Mouse (Mus musculus): ENCODE results near the gene Gm37240.

The Gm37240 gene

DNA sequence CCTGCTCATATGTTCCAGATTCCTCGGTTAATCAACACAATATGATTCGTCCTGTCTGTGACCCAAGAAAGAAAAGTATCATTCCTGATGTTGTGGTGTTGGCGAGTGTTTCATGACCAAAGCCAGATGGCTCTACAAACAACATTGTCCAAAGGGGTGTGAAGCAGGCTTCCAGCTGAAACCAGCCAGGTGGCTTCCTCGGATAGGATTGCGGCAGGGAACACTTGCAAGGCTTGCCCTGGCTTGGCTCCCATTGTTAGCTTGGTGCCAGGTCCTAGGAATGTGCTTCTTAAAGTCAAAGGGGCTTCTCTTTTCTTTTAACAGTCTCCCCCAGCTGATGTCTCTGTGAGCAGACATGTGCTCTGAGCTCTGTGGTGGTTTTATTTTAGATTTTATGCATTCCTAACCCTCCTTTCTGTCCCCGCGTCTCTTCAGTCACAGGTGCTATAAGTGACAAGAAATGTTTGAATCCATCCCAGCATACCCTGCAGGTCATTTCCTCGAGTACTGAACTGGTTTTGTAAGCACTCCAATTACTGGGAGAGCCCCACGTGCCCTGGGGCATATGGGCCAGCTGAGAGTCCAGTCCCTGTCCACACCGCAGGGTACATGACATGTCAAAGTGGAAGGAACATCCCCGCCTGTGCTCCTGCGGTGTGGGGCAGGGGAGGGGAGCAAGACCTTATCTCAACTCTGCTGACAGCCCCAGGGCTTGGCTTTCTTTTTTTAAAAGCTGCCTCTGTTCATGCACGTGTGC is 509.2 kb downstream of the Gm37240 start:
- DNase-seq, result peak; percentile 33

DNA sequence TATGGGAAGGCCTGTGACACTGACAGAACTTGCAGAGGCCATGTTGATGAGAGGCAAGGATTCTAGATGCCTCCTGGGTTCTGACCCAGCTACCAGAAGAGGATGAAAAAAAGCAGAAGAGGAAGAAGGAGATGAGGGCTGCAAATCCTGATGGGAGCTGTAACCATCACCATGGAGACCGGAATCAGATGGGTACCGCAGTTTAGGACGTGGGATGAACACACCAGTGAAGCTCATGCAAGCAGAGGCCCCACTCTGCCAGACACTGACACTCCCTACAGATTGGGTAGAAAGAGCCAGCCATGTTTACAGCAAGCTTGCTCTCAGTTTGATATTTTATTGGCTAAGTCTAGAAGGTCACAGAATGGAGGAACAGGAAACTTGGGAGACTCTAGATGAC is 509.8 kb downstream of the Gm37240 start:
- DNase-seq, result peak; percentile 47

DNA sequence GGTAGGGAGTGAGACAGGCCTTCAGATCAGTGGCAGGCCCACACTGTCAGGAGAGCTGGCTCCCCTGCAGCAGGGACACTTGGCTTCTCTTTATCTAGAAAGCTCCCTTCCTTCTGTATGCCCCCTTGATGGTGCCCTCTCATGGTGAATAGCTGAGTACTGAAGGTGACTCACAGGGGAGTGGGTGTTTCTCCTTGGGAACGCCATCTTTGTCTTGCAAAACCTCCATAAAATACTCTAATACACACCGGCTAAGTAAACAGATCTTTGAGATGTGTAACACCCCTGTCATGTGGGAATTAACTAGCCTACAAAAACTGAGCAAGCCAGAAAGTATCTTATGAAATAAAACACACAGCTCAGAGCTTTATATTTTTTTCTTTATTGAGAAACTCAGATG is 510.8 kb downstream of the Gm37240 start:
- DNase-seq, result no peak

DNA sequence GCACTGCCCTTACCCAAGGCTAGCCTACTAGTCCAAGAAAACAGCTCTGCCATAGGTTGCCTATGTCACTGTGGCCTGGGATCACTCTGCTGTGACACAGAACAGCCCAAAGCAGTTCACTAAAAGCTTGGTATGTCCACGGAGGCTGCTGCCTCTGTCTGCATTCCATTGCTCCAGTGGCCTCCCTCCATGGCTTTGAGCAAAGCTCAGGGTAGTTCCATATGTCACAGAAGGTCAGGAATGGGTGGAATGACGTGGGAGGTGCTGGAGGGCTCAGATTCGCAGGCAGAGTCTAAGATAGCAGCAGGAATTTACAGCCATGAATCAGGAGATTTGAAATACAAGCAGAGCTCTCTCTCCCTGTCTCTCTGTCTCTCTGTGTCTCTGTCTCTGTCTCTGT is 514.3 kb downstream of the Gm37240 start:
- DNase-seq, result no peak

DNA sequence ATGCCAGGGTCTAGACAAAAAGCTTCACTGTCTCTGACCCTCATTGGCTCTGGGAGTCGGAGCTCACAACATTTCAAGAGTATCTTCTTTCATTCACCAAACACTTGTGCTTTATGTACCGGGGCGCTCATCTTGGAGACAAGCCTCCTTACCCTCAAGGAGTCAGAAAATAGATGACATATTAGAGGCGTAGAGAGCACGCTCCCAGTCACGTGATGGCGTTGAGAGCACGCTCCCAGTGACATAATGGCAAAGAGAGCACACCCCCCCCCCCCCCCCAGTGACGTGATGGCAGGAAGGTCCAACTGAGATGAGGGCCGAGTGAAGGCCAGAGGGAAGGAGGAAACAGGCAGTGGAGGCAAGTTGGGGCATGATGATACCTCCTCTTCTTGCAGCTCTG is 517.5 kb downstream of the Gm37240 start:
- no peak for DNase-seq

DNA sequence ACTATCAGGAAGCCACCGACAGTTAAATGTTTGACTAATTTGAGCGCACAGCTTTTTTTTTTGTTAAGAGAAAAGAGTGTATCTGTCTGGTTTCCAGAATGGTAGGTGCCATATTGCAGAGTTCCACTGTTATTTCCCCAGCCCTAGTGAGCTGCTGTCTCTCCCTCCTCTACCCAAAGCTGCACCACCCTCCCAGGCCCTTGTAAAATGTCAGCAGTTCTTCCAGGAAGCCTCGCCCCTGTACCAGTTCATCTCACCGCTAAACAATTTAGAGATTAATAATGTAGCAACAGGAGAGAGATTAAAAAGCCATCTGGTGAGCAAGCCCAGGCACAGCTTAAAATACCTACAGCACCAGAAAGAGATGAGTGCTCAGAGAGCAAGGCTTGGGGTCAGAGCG is 518.2 kb downstream of the Gm37240 start:
- peak; percentile 49 for DNase-seq

DNA sequence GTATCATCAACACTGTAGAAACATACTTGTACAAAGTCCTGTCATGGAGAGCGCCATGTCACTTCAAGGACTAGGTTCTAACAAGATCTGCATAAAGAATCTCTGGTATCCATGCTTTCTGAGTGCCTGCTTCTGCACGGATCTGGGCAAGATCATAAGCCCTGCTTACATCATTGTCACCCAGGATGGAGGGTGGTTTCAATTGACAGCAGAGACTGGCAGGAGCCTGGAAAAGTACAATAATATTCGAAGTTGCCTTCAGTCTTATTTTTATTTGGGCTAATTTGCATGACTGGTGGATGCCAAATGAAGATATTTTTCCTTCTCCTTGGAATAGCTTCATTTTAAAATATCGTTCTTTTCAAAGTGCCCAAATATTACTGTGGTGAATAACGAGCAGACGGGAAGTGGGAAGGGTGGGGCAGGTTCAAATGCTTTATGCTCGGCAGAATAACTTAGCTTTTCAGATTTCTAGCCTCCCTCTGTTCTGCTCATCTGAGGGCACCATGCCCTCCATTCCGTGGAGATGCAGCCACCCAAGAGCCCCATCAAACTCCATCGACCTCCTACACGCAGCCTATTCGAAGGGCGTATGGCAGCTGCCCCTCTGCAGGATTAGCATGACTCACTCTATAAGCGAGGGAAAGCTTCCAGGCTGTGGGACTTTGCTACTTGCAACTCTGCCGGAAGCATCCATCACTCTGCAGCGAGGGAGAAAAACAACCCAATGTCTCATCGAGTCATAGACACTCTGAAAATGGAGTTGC is 518.8 kb downstream of the Gm37240 start:
- peak; percentile 80 for DNase-seq

DNA sequence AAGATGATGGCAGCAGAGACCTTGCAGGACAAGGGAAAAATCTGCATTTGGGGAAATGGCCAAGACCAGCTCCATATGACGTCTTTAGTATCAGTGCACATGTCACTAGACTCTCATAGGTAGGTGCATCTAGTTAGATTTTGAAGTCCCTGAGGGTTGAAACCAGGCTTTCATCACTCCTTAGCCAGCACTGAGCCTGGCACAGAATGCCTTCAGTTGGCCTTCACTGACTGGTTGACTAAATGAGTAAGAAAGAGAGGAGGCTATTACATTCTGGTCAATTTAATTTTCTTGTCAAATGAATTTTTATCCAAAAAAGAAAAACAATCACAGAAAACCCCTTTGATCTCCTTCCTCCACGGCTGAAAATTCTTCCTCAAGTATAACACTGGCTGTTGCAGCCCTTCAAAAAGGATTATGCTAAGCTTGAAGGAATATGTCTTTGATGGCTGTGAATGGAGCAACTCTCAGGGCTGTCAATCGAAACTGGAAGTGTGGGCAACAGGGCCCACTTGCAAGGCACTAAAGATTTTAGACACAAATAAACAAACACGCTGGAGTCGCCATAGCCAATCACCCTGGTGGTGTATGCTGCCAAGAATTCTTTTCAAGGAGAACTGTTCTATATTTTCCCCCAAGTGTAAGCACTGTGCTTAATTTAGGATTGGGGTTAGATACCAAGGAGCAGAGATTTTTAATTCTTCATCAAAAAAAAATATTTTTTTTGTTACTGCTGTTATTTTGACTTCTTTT is 522.6 kb downstream of the Gm37240 start:
- DNase-seq, result no peak

DNA sequence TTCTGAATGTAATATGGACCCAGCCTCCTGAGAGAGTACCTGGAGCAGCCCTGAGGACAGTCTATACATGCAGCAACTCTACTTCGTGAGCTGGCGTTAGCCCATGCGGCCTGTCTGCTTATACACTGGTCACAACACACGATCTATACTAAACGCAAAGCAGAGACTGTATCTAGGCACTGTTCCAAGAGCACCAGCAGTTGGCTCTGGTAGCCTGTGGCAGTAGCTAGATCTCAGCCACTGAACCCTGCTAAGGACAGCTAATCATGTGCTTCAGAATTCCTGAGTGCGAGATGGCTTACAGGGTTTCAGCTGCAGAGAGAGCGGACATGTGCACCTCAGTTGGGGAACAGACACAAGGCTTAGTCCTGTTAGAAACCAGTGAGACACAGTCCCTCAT is 524.4 kb downstream of the Gm37240 start:
- no peak for DNase-seq

DNA sequence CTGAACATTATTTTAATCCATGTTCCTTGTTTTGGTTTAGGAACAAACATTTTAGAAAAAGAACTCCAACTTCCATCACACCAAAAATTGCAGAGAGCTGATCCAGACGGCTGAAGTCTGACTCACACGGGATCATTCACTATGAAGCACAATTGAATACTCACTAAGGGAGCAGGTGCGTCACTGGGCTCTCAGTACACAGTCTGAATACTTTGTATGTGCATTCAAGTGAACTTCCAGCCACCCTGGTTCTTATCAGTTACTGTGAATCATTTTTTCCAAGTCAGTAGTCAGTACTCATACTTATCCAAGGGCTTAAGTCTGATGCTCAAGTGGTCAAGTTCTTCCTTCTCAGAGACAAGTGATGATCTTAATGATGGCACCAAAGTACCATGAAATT is 530.9 kb downstream of the Gm37240 start:
- no peak for DNase-seq

DNA sequence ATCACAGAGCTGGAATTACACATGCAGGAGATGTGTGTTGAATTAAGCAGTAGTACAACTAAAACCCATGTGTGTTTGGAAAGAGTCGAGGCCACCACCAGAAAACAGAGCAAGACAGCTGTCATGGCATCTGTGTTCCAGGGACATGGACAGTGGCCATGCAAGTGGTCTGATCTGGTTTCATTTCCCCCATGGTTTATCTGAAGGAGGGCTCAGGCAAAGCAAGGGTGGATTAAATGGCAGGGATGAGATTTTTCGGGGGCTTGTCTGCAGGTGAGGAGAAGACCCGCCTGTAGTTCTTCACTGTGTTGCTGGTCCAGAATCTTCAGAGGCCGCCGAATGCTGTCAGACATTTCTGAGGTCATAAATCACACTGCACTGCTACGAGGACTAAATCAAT is 539.3 kb downstream of the Gm37240 start:
- DNase-seq, result no peak

DNA sequence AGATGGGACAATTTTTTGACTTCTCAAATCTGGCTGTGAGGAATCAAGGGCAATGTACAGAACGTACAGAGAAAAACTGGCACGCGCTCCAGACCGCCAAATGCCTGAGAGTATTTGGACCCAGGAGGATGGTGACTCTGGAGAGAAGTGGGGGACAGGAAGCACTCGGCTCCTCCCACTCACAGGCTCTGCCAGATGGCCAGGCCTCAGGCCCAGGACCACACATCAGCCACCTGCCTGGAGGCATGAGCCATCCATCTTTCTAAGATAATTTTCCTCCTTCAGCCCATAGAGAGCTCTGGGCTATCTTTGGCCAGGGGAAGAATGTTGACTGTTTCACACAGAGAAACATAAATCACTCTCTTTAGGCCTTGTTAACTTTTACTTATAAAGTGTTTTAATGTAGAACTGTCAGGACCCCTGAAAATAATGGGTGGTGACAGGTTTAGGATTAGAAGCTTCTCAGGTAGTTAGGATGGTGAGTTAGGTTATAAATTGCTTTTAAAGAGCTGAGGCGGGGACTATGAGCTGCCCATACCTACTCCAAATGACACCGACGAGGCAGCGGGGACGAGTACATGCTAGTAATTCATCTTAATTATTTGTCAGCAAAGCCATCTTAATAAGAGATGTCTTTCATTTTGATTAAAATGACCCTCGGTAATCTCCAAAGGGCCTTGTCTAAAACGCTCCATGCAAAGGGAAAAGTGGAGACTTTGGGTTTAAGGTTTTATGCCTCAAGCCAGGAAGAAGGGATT is 546.0 kb downstream of the Gm37240 start:
- peak; percentile 41 for DNase-seq

DNA sequence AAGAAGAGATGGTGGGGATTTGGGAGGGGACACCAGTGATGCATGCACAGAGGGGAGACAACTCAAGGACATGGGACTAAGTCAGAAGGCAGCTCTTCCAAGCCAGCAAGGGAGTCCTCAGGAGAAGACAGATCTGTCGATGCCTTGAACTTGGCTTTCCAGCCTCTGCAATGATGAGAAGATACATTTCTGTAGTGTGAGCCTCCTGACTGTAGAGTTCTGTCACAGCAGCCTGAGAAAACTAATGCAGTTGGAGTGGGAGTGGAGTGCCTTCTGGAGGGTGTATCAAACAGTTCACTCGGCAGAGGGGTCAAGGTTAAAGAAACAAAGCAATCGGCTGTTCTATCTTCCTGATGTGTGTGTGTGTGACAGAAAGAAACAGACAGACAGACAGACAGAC is 546.8 kb downstream of the Gm37240 start:
- no peak for DNase-seq

DNA sequence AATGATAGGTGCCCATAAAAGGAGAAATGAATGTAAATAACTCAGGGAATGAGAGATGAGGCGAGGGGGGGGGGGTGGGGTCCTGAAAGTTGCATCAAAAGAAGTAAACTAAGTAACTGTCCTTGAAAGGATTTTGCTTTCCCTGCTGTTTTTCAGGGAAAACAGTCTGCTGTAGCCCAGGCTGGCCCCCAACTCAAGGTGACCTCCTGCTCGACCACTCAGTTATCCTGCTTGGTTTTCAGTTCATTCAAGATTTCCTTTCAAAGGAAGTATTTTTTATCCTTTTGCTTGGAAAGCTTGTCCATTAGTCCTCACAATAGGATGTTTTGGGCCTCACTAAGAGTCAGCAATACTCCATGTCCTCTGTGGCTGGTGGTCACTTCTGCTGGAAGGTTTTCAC is 547.4 kb downstream of the Gm37240 start:
- no peak for DNase-seq

DNA sequence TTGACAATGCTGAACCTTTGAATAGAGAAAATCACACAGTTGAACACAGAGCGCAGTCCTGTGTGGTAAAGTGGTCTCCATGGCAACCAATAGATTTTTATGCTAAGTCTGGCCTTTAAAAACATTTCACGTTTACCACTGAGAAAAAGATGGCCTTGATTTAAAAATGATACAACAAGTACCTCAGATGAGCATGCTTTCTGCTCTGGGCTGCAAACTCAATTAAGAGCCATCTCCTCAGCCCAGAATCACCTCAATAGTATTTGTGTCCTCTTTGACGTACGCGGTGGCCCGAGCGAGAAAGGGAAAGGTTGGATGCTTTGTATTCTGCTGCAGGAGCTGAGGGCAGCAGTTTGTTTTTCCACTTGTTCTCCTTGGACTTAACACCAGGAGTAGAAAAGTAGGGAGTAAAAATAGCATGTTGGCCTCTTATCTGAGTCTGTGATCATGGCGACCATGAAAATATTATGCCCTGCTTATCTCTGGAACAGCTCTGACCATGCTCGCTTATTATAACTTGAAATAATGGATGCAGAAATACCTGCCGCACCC is 548.0 kb downstream of the Gm37240 start:
- DNase-seq, result peak; percentile 33

DNA sequence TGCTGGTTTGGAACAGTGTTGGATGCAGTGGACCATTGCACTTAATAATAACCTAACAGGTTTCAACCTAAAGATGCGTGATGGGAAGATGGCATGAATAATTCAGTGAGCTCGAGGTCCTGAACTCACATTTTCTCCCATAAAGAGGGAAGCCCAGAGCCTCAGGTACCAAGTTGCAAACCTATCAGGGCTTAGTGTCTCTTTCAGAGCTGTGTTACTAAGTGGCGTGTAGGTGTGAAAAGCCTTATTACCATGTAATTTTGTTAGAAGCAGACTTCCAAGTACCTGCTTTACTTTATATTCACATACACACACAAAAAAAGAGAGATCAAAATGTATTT is 548.6 kb downstream of the Gm37240 start:
- no peak for DNase-seq

DNA sequence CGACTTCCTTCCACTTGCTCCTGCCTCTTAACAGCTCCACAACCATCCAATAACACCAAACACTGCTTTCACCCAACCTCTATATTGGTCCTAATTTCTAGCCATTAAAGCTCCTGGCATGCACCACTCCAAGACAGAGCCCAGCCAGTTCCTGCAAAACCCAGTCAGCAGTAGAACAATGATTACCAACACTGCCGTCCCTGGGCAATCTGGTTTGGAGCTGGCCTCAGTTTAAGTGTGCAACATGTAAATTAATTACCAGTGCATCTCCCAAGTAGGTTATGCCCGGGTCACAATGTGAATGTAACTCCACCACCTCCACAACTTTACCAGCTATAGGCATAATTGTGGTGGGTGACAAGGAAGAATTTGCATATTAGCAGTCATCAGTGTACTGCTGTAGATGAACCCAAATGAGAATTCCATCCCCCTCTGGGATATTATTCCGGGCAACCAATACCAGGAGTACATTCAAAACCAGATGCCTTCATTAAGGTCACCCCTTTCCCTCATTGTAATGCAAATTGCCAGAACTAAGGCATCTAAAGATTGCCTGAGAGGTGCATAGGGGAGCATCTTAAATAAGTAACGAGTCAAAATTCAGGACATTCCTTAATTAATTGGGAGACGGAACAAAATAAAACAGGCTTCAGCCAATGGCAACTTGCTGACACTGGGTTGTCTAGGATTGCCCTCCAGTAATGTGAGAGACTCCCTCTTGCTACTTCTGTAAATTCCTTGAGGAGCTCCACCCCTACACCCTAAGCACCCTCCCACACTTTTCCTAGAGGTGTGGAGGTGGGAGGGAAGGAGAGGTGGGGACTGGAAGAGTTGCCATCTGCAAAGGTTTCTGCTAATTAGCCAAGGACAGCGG is 549.2 kb downstream of the Gm37240 start:
- DNase-seq, result no peak

DNA sequence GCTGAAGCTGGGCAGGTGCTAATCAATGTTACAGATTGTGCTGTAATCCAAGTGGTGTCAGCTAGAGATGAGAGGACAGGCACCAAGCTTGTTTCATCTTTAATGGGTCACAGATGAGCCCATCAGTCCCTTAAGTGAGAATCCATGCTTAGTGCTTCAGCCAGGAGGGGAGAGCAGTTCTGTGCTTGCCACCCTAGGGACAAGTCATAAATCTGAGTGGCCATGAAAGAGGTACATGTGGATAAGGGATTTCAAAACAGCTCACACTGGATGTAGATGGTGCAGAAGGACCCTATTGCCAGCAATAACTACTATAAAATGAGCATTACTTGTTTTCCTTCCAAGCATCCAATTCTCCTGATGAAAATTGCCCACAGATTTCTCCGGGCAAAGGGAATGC is 551.8 kb downstream of the Gm37240 start:
- no peak for DNase-seq

DNA sequence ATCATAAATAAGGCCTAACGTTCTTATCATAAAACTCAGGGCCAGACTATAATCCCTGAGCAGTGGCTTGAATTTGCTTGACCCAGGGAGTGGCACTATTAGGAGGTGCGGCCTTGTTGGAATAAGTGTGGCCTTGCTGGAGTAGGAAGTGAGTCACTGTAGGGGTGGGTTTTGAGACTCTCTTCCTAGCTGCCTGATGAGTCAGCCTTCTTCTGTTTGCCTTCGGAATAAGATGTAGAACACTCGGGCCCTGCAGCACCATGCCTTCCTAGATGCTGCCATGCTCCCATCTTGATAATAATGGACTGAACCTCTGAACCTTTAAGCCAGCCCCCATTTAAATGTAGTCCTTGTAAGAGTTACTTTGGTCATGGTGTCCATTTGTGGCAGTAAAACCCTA is 555.0 kb downstream of the Gm37240 start:
- DNase-seq, result no peak

DNA sequence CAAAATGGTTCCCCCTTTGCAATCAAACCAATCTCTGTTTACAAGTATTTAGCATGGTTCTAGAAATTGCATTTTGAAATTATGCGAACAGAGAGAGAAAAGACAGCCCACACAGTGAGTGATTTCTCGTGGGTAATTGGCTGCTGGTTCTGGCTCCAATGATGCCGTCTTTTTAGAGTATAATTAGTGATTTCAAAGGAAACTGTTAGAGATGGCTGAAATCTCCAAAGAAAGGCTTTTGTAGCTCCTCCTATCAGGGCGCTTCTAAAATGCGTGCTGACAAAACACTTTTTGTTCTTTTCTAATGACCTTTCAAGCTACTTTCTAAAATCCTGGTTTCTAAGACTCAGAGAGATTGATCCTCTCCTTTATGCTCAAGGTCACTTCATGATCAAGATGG is 569.1 kb downstream of the Gm37240 start:
- DNase-seq, result no peak

DNA sequence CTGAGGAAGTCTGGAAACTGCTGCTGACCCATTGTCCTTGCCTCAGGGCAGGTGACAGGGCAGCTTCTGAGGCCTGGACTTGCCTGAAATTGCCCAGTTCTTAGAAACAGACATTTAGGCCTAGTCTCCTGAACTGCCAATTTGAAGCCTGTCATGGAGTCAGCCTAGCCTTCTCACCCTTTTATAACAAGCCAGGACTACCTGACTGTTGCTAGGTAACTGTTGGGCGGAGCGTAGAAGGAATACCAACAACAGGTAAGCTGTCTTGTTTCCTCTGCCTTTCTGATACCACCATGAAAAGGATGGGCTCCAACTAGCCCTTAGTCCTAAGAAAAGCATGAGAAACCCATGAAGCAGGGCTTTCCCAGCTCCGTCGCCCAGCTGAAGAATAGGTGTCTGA is 570.0 kb downstream of the Gm37240 start:
- no peak for DNase-seq

DNA sequence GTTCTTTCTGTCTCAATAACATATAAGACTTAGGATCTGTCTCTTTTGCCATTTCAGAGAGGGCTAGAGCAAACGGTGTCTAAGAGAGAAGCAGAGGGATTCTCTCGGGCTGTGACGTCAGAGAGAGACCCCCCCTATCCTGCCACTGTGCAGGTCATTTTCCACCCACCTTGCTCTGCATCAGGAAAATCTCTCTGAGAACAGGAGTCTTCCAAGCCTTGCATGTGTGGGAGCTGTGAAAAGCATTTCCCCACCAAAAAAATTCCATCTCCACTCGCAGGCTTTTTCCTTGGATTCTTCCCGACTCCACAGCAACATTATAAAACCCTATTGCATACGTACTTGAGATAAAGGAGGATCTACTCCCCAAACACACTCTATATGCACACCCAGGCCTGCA is 572.4 kb downstream of the Gm37240 start:
- peak; percentile 47 for DNase-seq
